Comparison of ENCODE assay signal across 25 mouse cellular contexts in genomic region chr10:17632959-17633674, GRCm38 (mm10).
DNase-seq lines count a peak whose midpoint lies in the region; ATAC-seq and TF ChIP-seq lines count a peak whose summit lies in the region.
"Had no signal": no experiment of that assay in that cellular context is flagged by ENCODE, and none has a peak within 500 bp of the region (broad histone marks: within the 10 kb centered on the region; RNA-seq: fewer than 3 reads in every experiment).

No protein-coding gene starts in this region.

- 0 out of 2 replicates have a peak, but pooled peaks cover 8% of the 10 kb centered on the region for H3K4me1 ChIP-seq in kidney, embryonic 14.5 days (ENCODE audit: control insufficient read depth, insufficient read depth, low read length)
- no peaks in the 10 kb centered on the region for H3K4me1 ChIP-seq in lung, embryonic 16.5 days (replicated peaks; ENCODE audit: control insufficient read depth, insufficient read depth, low read length)
- no peaks in the 10 kb centered on the region for H3K4me1 ChIP-seq in embryonic facial prominence, embryonic 11.5 days (ENCODE audit: control insufficient read depth, insufficient read depth, low read length)
- H3K4me1 ChIP-seq in stomach, postnatal 0 days (replicated peaks; ENCODE audit: control insufficient read depth, insufficient read depth) = no peaks in the 10 kb centered on the region

- TF ChIP-seq CTCF in stomach, postnatal 0 days (IDR thresholded peaks at IDR 0.05; ENCODE audit: low read depth) = no peak

- no peak overlapping the region for H3K4me2 ChIP-seq in kidney, embryonic 14.5 days (replicated peaks; ENCODE audit: low read depth, low read length)
- no peak overlapping the region for H3K4me2 ChIP-seq in lung, embryonic 16.5 days (ENCODE audit: low read depth, low read length)
- no peak overlapping the region for H3K4me2 ChIP-seq in embryonic facial prominence, embryonic 11.5 days (ENCODE audit: low read depth, low read length)
- H3K4me2 ChIP-seq in stomach, postnatal 0 days (replicated peaks; ENCODE audit: low read depth) = no peak overlapping the region
- H3K4me2 ChIP-seq: embryonic facial prominence, embryonic 12.5 days; heart, embryonic 13.5 days; limb, embryonic 12.5 days; liver, embryonic 15.5 days; midbrain, embryonic 15.5 days had no signal

- H3K9me3 ChIP-seq in kidney, embryonic 14.5 days (ENCODE audit: control insufficient read depth, low read length) = no peaks in the 10 kb centered on the region
- no peaks in the 10 kb centered on the region for H3K9me3 ChIP-seq in lung, embryonic 16.5 days (ENCODE audit: control insufficient read depth, low read length)
- H3K9me3 ChIP-seq in embryonic facial prominence, embryonic 11.5 days (replicated peaks; ENCODE audit: control insufficient read depth, low read length) = no peaks in the 10 kb centered on the region
- no peaks in the 10 kb centered on the region for H3K9me3 ChIP-seq in stomach, postnatal 0 days (ENCODE audit: control insufficient read depth, low read length)
- H3K9me3 ChIP-seq: embryonic facial prominence, embryonic 12.5 days; heart, embryonic 13.5 days; limb, embryonic 12.5 days; liver, embryonic 15.5 days; lung, embryonic 15.5 days; midbrain, embryonic 15.5 days had no signal

- TF ChIP-seq EP300 in stomach, postnatal 0 days (optimal IDR thresholded peaks at IDR 0.05) = no peak

- H3K4me3 ChIP-seq in kidney, embryonic 14.5 days (ENCODE audit: low read length) = no peak overlapping the region
- no peak overlapping the region for H3K4me3 ChIP-seq in lung, embryonic 16.5 days (ENCODE audit: low read length)
- no peak overlapping the region for H3K4me3 ChIP-seq in embryonic facial prominence, embryonic 11.5 days (ENCODE audit: low read depth, low read length)
- no peak overlapping the region for H3K4me3 ChIP-seq in stomach, postnatal 0 days (ENCODE audit: low read depth, low read length)
- H3K4me3 ChIP-seq: embryonic facial prominence, embryonic 12.5 days; heart, embryonic 13.5 days; limb, embryonic 12.5 days; liver, embryonic 15.5 days; lung, embryonic 15.5 days; midbrain, embryonic 15.5 days had no signal

- H3K36me3 ChIP-seq in kidney, embryonic 14.5 days (ENCODE audit: control insufficient read depth, insufficient read depth, low read length) = no peaks in the 10 kb centered on the region
- H3K36me3 ChIP-seq in lung, embryonic 16.5 days (ENCODE audit: control insufficient read depth, insufficient read depth, low read length) = no peaks in the 10 kb centered on the region
- H3K36me3 ChIP-seq in embryonic facial prominence, embryonic 11.5 days (replicated peaks; ENCODE audit: control insufficient read depth, insufficient read depth, low read depth, low read length) = no peaks in the 10 kb centered on the region
- H3K36me3 ChIP-seq in stomach, postnatal 0 days (ENCODE audit: control insufficient read depth, insufficient read depth, low read length) = no peaks in the 10 kb centered on the region
- H3K36me3 ChIP-seq: embryonic facial prominence, embryonic 12.5 days; heart, embryonic 13.5 days; limb, embryonic 12.5 days; liver, embryonic 15.5 days; lung, embryonic 15.5 days; midbrain, embryonic 15.5 days had no signal

- no peak overlapping the region for H3K9ac ChIP-seq in kidney, embryonic 14.5 days (ENCODE audit: low read depth, low read length)
- no peak overlapping the region for H3K9ac ChIP-seq in lung, embryonic 16.5 days (ENCODE audit: low read length)
- H3K9ac ChIP-seq in embryonic facial prominence, embryonic 11.5 days (replicated peaks; ENCODE audit: low read length) = no peak overlapping the region
- H3K9ac ChIP-seq in stomach, postnatal 0 days (ENCODE audit: low read length) = no peak overlapping the region
- H3K9ac ChIP-seq: embryonic facial prominence, embryonic 12.5 days; forebrain, postnatal 0 days; heart, embryonic 13.5 days; limb, embryonic 12.5 days; liver, embryonic 15.5 days; lung, embryonic 15.5 days; midbrain, embryonic 15.5 days had no signal

- intact Hi-C loops in left cerebral cortex, postnatal 14 days (cut with DNase I) = no loop called here

- no peaks in the 10 kb centered on the region for H3K27me3 ChIP-seq in kidney, embryonic 14.5 days (ENCODE audit: control insufficient read depth, insufficient read depth, low read length)
- H3K27me3 ChIP-seq in lung, embryonic 16.5 days (ENCODE audit: control insufficient read depth, insufficient read depth, low read depth, low read length) = no peaks in the 10 kb centered on the region
- no peaks in the 10 kb centered on the region for H3K27me3 ChIP-seq in embryonic facial prominence, embryonic 11.5 days (ENCODE audit: control insufficient read depth, insufficient read depth, low read length)
- no peaks in the 10 kb centered on the region for H3K27me3 ChIP-seq in stomach, postnatal 0 days (ENCODE audit: control insufficient read depth, insufficient read depth, low read length)
- H3K27me3 ChIP-seq: embryonic facial prominence, embryonic 12.5 days; heart, embryonic 13.5 days; limb, embryonic 12.5 days; liver, embryonic 15.5 days; lung, embryonic 15.5 days; midbrain, embryonic 15.5 days had no signal

- 75% methylated on average over 12 of the region's 12 CpGs for WGBS in kidney, embryonic 14.5 days
- 58% methylated on average over 12 of the region's 12 CpGs for WGBS in lung, embryonic 16.5 days
- WGBS in embryonic facial prominence, embryonic 11.5 days = 75% methylated on average over 12 of the region's 12 CpGs
- WGBS in stomach, postnatal 0 days = 59% methylated on average over 12 of the region's 12 CpGs

- no peak for DNase-seq in kidney, postnatal 14 days
- DNase-seq in lung, postnatal 25 days (ENCODE audit: low spot score) = no peak
- DNase-seq in embryonic facial prominence, embryonic 11.5 days (ENCODE audit: low spot score) = no peak
- DNase-seq in stomach, postnatal 0 days (ENCODE audit: low spot score) = no peak
- no peak for DNase-seq in left cerebral cortex, postnatal 14 days (ENCODE audit: low spot score in 2 of 2)
- DNase-seq: adrenal gland, postnatal 25 days; cerebellum, adult 8-10 months; cerebellum, postnatal 25 days; forebrain, postnatal 0 days; heart, postnatal 10 days; kidney, adult 18-20 months; right cerebral cortex, postnatal 25 days; thymus, adult 2 months; thymus, postnatal 36 days had no signal

- ATAC-seq in kidney, embryonic 14.5 days (ENCODE audit: low FRiP score, low TSS enrichment) = peak; percentile 40; the same call in 1 of the 2 replicates
- ATAC-seq in lung, embryonic 16.5 days (ENCODE audit: low read depth) = peak; percentile 20; the same call in 1 of the 2 replicates
- ATAC-seq in embryonic facial prominence, embryonic 11.5 days (replicated peaks; ENCODE audit: insufficient number of reproducible peaks, low FRiP score, low TSS enrichment, low read depth) = peak; percentile 56; the same call in 1 of the 2 replicates
- no peak for ATAC-seq in stomach, postnatal 0 days (ENCODE audit: low FRiP score, low TSS enrichment)
- ATAC-seq: CD4-positive, CD25-positive, alpha-beta regulatory T cell, adult 4 months; forebrain, postnatal 0 days; hindbrain, embryonic 16.5 days had no signal

- no peak overlapping the region for H3K27ac ChIP-seq in kidney, embryonic 14.5 days (ENCODE audit: low read depth, low read length)
- no peak overlapping the region for H3K27ac ChIP-seq in lung, embryonic 16.5 days (ENCODE audit: low read length)
- no peak overlapping the region for H3K27ac ChIP-seq in embryonic facial prominence, embryonic 11.5 days (replicated peaks; ENCODE audit: low read depth, low read length)
- H3K27ac ChIP-seq in stomach, postnatal 0 days (replicated peaks) = peak overlapping the region; percentile 46; the same call in 1 of the 2 replicates
- H3K27ac ChIP-seq: embryonic facial prominence, embryonic 12.5 days; heart, embryonic 13.5 days; liver, embryonic 15.5 days; macrophage; midbrain, embryonic 15.5 days had no signal
